Mouse (Mus musculus) hindbrain, embryonic 10.5 days (tissue): ENCODE data around the gene Foxr1. TPM values are rescaled to one million over a fixed set of nuclear protein-coding genes. Genes with fewer than 3 reads are reported as not detected.

Experiments
- DNase-seq: peaks from one replicate; pipeline ENCODE4 v3.0.0-alpha.2; 2017; ENCODE audit warnings: low spot score
- H3K27ac ChIP-seq: fragments of 300-500 bp; sonication (generic); 2 replicates; pipeline ENCODE4 v1.5.1; 2016; ENCODE audit warnings: mild to moderate bottlenecking, moderate library complexity
- H3K27me3 ChIP-seq: fragments of 300-500 bp; sonication (generic); 2 replicates; pipeline ENCODE4 v1.6.1; 2016; ENCODE audit warnings: mild to moderate bottlenecking; ENCODE audit not compliant: poor library complexity, insufficient read depth, severe bottlenecking
- H3K36me3 ChIP-seq: fragments of 300-500 bp; sonication (generic); 2 replicates; pipeline ENCODE4 v1.6.1; 2016; ENCODE audit warnings: mild to moderate bottlenecking, moderate library complexity
- H3K4me1 ChIP-seq: fragments of 300-500 bp; sonication (generic); replicated peaks from 2 replicates; pipeline ENCODE4 v1.6.1; 2016; ENCODE audit warnings: mild to moderate bottlenecking
- H3K4me3 ChIP-seq: fragments of 300-500 bp; sonication (generic); 2 replicates; pipeline ENCODE4 v1.5.1; 2016; ENCODE audit warnings: mild to moderate bottlenecking, moderate library complexity
- H3K9me3 ChIP-seq: fragments of 300-500 bp; sonication (generic); 2 replicates; pipeline ENCODE4 v1.6.1; 2016; ENCODE audit warnings: mild to moderate bottlenecking, moderate library complexity
- WGBS: fragments of 180-500 bp; shearing (Covaris S2); methylation state at CpG from one replicate; pipeline ENCODE4 v1.1.7; 2016; 5-methylcytosine and 5-hydroxymethylcytosine counted together
- polyA plus RNA-seq: library from polyadenylated mRNA; unstranded; fragments of >200 nt; fragmentation: Nextera tagmentation; extraction: Ambion mirVana; gene quantifications from 2 replicates; pipeline ENCODE4 v1.2.1, GENCODE M21; 2016

Foxr1 gene
- polyA plus RNA-seq, 1 experiment from 2014 or later, result not detected

- Histone ChIP-seq H3K27me3 (peaks cover 12% of the 10 kb centered on the region; the same call in 1 of the 2 replicates), H3K4me3 (peak overlapping the region; percentile 96), H3K36me3 (no peaks in the 10 kb centered on the region), H3K27ac (peak overlapping the region; percentile 96), H3K9me3 (no peaks in the 10 kb centered on the region), H3K4me1 (peaks cover 82% of the 10 kb centered on the region)
- under 1% methylated on average over 12 of the region's 12 CpGs for WGBS
- peak; percentile 77 for DNase-seq
Observed at GRCm38 (mm10) chr9:44483510-44484044, 42.6 kb upstream of the Foxr1 start.

- Histone ChIP-seq H3K27ac (peak overlapping the region; percentile 96), H3K36me3 (no peaks in the 10 kb centered on the region), H3K27me3 (peaks cover 12% of the 10 kb centered on the region; the same call in 1 of the 2 replicates), H3K4me1 (peaks cover 81% of the 10 kb centered on the region), H3K9me3 (no peaks in the 10 kb centered on the region), H3K4me3 (peak overlapping the region; percentile 96)
- under 1% methylated on average over 39 of the region's 39 CpGs for WGBS
- no peak for DNase-seq
Observed at GRCm38 (mm10) chr9:44483041-44483509, 42.1 kb upstream of the Foxr1 start.

- Histone ChIP-seq H3K36me3 (no peaks in the 10 kb centered on the region), H3K27me3 (peaks cover 12% of the 10 kb centered on the region; the same call in 1 of the 2 replicates), H3K4me3 (peak within 1 kb of the TSS; percentile 96), H3K4me1 (peaks cover 81% of the 10 kb centered on the region), H3K27ac (peak within 1 kb of the TSS; percentile 96), H3K9me3 (no peaks in the 10 kb centered on the region)
- DNase-seq, result peak; percentile 98
- under 1% methylated on average over 31 of the region's 31 CpGs for WGBS
Observed at GRCm38 (mm10) chr9:44482552-44482951, 41.6 kb upstream of the Foxr1 start, which contains the start of gene Bcl9l. Gene Bcl9l (plus strand): TSS chr9:44482825.

GRCm38 (mm10) chr9:44482112-44482511 lies 41.2 kb upstream of the Foxr1 start:
- Histone ChIP-seq H3K4me1 (peaks cover 81% of the 10 kb centered on the region), H3K27ac (peak overlapping the region; percentile 96), H3K4me3 (peak overlapping the region; percentile 96), H3K36me3 (no peaks in the 10 kb centered on the region), H3K27me3 (peaks cover 16% of the 10 kb centered on the region; the same call in 1 of the 2 replicates), H3K9me3 (no peaks in the 10 kb centered on the region)
- 9% methylated on average over 3 of the region's 3 CpGs for WGBS
- DNase-seq, result no peak

GRCm38 (mm10) chr9:44479628-44480428 lies 38.9 kb upstream of the Foxr1 start:
- no peaks in the 10 kb centered on the region for H3K9me3 ChIP-seq
- peak; percentile 83 for DNase-seq
- H3K36me3 ChIP-seq, result no peaks in the 10 kb centered on the region
- H3K27me3 ChIP-seq, result peaks cover 23% of the 10 kb centered on the region; the same call in 1 of the 2 replicates
- WGBS, result under 1% methylated on average over 26 of the region's 26 CpGs
- H3K4me3 ChIP-seq, result peak overlapping the region; percentile 81
- peak overlapping the region; percentile 96 for H3K27ac ChIP-seq
- peaks cover 59% of the 10 kb centered on the region for H3K4me1 ChIP-seq

GRCm38 (mm10) chr9:44478959-44479605 lies 38.1 kb upstream of the Foxr1 start:
- H3K4me1 ChIP-seq, result peaks cover 51% of the 10 kb centered on the region

GRCm38 (mm10) chr9:44478229-44478921 lies 37.4 kb upstream of the Foxr1 start:
- H3K27me3 ChIP-seq, result peaks cover 23% of the 10 kb centered on the region; the same call in 1 of the 2 replicates
- H3K4me3 ChIP-seq, result peak overlapping the region; percentile 81
- peaks cover 44% of the 10 kb centered on the region for H3K4me1 ChIP-seq

More at GRCm38 (mm10) chr9:44478959-44479605, 38.1 kb upstream of the Foxr1 start:
- H3K27me3 ChIP-seq, result peaks cover 23% of the 10 kb centered on the region; the same call in 1 of the 2 replicates
- no peaks in the 10 kb centered on the region for H3K36me3 ChIP-seq
- peak overlapping the region; percentile 96 for H3K27ac ChIP-seq
- under 1% methylated on average over 29 of the region's 29 CpGs for WGBS
- DNase-seq, result peak; percentile 96
- no peaks in the 10 kb centered on the region for H3K9me3 ChIP-seq
- peak overlapping the region; percentile 81 for H3K4me3 ChIP-seq

GRCm38 (mm10) chr9:44477339-44478228 lies 36.6 kb upstream of the Foxr1 start:
- H3K27ac ChIP-seq, result peak overlapping the region; percentile 96
- 5% methylated on average over 24 of the region's 24 CpGs for WGBS
- peaks cover 23% of the 10 kb centered on the region; the same call in 1 of the 2 replicates for H3K27me3 ChIP-seq
- no peaks in the 10 kb centered on the region for H3K9me3 ChIP-seq
- H3K4me3 ChIP-seq, result peak overlapping the region; percentile 81
- H3K4me1 ChIP-seq, result peaks cover 40% of the 10 kb centered on the region
- no peaks in the 10 kb centered on the region for H3K36me3 ChIP-seq
- DNase-seq, result no peak

More at GRCm38 (mm10) chr9:44478229-44478921, 37.4 kb upstream of the Foxr1 start:
- Histone ChIP-seq H3K9me3 (no peaks in the 10 kb centered on the region), H3K36me3 (no peaks in the 10 kb centered on the region), H3K27ac (peak overlapping the region; percentile 96)
- peak; percentile 93 for DNase-seq
- under 1% methylated on average over 23 of the region's 27 CpGs for WGBS

- no peak for DNase-seq
- no peak overlapping the region for H3K4me3 ChIP-seq
- H3K9me3 ChIP-seq, result no peaks in the 10 kb centered on the region
- no peaks in the 10 kb centered on the region for H3K36me3 ChIP-seq
- H3K27me3 ChIP-seq, result peaks cover 13% of the 10 kb centered on the region; the same call in 1 of the 2 replicates
- WGBS, result 95% methylated on average over 3 of the region's 3 CpGs
- H3K4me1 ChIP-seq, result peaks cover 31% of the 10 kb centered on the region
- no peak overlapping the region for H3K27ac ChIP-seq
Observed at GRCm38 (mm10) chr9:44475936-44476335, 35.0 kb upstream of the Foxr1 start.

- 50% methylated on average over 1 of the region's 1 CpGs for WGBS
- H3K4me1 ChIP-seq, result peaks cover 19% of the 10 kb centered on the region
- peaks cover 11% of the 10 kb centered on the region; the same call in 1 of the 2 replicates for H3K27me3 ChIP-seq
- no peak overlapping the region for H3K4me3 ChIP-seq
- H3K9me3 ChIP-seq, result no peaks in the 10 kb centered on the region
- no peak for DNase-seq
- no peaks in the 10 kb centered on the region for H3K36me3 ChIP-seq
- H3K27ac ChIP-seq, result no peak overlapping the region
Observed at GRCm38 (mm10) chr9:44474327-44474726, 33.4 kb upstream of the Foxr1 start.

GRCm38 (mm10) chr9:44473184-44473583 lies 32.2 kb upstream of the Foxr1 start:
- Histone ChIP-seq H3K36me3 (no peaks in the 10 kb centered on the region), H3K27ac (no peak overlapping the region), H3K9me3 (no peaks in the 10 kb centered on the region), H3K4me1 (peaks cover 23% of the 10 kb centered on the region), H3K4me3 (no peak overlapping the region), H3K27me3 (peaks cover 18% of the 10 kb centered on the region; the same call in 1 of the 2 replicates)
- 62% methylated on average over 3 of the region's 3 CpGs for WGBS
- DNase-seq, result no peak
